Mouse (Mus musculus) heart, adult 2 months (tissue): Measurements from ENCODE around the gene Nit1.
A peak's percentile ranks its signal among the peaks of the same experiment; 100 is the strongest.

ENCODE experiments used
- CTCF ChIP-seq: fragments of 200-600 bp; IDR thresholded peaks from 2 replicates; pipeline ENCODE4 v1.8.1; 2022; ENCODE audit warnings: antibody characterized with exemption, mild to moderate bottlenecking, moderate library complexity
- EP300 ChIP-seq: fragments of 200-500 bp; IDR thresholded peaks from 2 replicates; pipeline ENCODE4 v1.6.1; 2011; ENCODE audit warnings: low read depth, low read length, control low read depth; ENCODE audit not compliant: insufficient read depth
- POLR2A ChIP-seq: fragments of 200-500 bp; IDR thresholded peaks from 2 replicates; pipeline ENCODE4 v1.6.1; 2011; ENCODE audit warnings: mild to moderate bottlenecking, low read depth, low read length, control low read depth; ENCODE audit not compliant: insufficient read depth

GRCm38 (mm10) chr1:171294298-171295062 is 51.0 kb downstream of the Nit1 start, which contains the start of gene Ufc1:
- TF ChIP-seq CTCF, result peak; percentile 64
- peak; percentile 60 for TF ChIP-seq POLR2A
- TF ChIP-seq EP300, result peak; percentile 76
